Mouse (Mus musculus): ENCODE measurements around the gene Igfbp7.

Gene Igfbp7

DNA sequence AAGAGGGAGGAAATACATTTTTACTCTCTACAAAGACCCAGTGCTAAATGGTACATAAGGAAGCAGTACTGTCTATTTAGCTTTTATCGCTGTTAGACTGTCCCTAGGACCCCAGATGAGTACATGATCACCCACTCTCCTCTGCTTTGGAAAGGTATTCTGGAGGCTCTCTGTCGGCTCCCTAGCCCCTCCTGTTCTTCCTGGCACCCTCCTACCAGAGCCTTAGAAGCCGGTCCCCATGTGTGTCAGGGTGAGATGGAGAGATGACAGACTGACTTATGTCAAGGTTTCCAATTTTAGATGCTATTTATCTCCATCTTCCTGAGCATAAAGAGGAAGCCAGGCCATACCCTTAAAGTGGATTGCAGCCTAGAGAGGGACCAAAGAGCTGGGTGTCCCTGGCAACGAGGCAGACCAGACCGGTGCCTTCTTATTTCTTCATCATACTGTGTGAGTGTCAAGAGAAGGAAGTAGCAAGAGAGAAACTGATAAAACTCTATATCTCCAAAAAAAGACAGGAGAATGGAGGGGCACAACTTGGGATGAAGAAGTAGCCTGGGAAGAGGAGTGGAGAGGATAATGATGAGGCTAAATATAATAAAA lies 2.3 kb downstream of the Igfbp7 start:
- no peak for DNase-seq (ENCODE audit: low read depth, low spot score)

- no peak for DNase-seq (ENCODE audit: low read depth, low spot score)
These were observed 2.9 kb downstream of the Igfbp7 start for GRCm38 (mm10) chr5:77404941-77405340.

DNA sequence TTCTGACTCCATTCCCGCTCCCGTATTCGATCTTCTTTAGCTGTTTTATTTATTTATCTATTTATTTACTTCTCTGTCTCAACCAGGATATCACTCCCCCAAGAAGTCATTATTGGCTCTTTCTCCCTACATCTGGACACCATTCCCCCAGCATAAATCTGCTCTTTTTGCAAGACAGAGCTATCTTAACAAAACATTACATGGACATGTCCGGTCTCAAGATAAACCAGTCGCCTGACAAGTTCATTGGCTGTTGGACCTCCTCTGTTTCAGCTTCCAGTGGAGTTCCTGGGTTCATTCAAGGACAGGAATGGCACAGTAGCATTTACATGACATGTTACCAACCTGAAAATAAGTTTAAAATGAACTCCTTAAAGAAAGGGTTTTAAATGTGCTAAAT lies 4.9 kb downstream of the Igfbp7 start:
- no peak for DNase-seq (ENCODE audit: low read depth, low spot score)

DNA sequence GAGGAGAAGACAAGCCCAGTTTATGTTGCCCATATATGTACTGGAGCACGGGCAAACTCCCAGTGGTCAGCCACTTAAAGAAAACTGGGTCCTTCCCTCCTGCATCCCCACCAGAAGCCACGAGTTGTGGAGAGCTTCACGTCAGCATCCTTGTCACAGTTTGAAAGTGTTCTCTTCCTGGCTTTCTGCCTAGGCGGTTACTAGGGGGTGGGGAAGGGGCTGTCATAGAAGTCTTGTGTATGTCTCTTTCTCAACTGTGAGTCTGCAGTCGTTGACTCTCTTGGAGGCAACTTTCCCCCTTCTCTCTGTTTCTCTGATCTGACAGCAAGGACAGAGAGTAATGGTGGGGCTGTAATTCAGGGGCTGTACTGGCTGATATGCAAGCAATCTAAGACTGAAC lies 5.7 kb downstream of the Igfbp7 start:
- no peak for DNase-seq (ENCODE audit: low read depth, low spot score)

GRCm38 (mm10) chr5:77400823-77401222 lies 7.0 kb downstream of the Igfbp7 start:
- DNase-seq (ENCODE audit: low read depth, low spot score), result no peak

DNA sequence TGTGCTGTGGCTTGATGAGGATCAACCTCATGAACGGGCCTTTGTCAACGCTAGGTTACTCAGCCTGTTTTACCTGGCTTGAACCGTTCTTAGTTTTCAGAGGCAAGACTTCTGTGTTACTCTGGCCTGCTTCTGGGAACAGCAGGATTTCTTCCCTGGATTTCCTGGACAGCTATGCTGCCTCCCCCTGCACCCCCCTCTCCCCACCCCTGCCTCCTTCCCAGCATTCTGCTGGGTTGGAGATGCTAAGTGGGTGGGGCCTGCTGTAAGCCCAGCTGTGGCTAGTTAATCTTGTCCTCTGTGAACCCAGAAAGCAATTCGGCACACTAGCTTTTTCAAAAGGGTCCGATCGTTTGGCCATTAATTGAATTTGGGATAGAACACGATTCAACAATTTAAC lies 7.7 kb downstream of the Igfbp7 start:
- no peak for DNase-seq (ENCODE audit: low read depth, low spot score)

GRCm38 (mm10) chr5:77399076-77399475 lies 8.8 kb downstream of the Igfbp7 start:
- no peak for DNase-seq (ENCODE audit: low read depth, low spot score)

- DNase-seq (ENCODE audit: low read depth, low spot score), result no peak
These were observed 9.4 kb downstream of the Igfbp7 start for GRCm38 (mm10) chr5:77398285-77399057.

GRCm38 (mm10) chr5:77393990-77394618 lies 13.7 kb downstream of the Igfbp7 start:
- no peak for DNase-seq (ENCODE audit: low read depth, low spot score)

DNA sequence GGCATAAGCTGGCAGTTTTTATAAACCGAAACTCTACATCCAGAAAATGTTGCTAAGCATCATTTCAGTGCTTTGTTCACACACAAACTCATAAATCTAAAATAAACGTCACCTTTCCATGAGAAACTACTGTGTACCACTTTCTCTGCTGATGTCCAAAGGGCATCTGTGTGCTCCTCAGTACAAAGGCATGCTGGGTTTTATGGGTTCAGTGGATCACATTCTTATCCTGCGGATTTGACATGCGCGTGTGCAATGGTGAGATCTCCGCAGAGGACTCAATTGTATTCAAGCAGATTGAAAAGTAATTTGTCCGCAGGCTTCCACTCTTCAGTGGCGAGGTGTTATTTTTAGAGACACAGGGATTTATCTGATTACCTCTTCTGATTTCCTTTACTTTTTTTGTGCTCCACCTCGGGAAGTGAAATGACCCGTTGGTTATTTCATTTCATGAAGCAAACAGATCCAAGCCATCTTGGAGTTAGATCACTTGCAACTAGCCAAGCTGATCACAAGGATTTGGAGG lies 14.7 kb downstream of the Igfbp7 start:
- no peak for DNase-seq (ENCODE audit: low read depth, low spot score)

DNA sequence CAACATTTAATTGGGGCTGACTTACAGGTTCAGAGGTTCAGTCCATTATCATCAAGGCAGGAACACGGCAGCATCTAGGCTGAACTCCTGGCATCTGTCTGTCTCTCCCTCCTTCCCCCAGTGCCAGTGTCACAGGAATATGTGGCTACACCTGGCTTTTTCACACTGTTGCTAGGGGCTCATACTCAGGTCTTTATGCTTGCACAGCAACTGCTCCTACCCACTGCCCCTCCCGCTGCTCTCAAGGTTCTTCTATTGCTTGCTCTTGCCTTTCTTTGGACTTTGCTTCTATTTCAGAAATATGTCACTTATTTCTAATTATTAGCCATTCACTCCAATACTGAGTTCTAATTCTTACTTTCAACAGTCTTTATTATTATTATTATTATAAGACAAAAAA lies 17.6 kb downstream of the Igfbp7 start:
- DNase-seq (ENCODE audit: low read depth, low spot score), result no peak

- DNase-seq (ENCODE audit: low read depth, low spot score), result no peak
These were observed 19.5 kb downstream of the Igfbp7 start for GRCm38 (mm10) chr5:77388359-77388758.

GRCm38 (mm10) chr5:77387414-77387704 lies 20.5 kb downstream of the Igfbp7 start:
- DNase-seq (ENCODE audit: low read depth, low spot score), result no peak

- no peak for DNase-seq (ENCODE audit: low read depth, low spot score)
These were observed 21.0 kb downstream of the Igfbp7 start for GRCm38 (mm10) chr5:77386596-77387413.

DNA sequence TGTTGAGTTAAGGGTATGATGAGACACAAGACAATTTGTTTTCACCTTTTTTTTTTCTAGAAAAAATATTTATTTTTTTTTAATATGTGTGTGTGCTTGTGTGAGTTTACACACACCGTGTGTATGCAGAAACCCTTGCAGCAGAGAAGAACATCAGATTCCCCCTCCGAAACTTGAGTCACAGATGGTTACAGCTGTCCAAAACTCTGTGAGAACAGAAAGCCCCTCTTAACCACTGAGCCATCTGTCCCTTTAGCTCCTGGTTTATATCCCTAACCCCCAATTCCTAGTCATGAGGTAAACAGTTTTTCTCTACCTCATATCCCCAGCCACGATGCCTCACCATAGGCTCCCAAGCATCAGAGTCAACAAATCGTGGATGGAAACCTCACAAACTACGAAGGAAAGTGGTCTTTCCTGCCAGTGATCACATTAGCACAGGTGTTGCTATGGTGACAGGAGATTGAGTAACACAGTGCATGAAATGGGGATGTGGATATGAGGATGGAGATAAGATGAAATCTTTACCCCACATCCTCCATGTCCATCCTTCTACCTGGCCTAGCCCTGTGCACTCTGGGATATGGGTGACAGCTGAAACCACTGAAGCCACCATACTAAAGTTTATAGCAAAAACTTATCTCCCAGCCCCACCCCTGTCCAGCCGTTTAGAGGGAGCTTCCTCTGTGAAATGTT lies 21.8 kb downstream of the Igfbp7 start:
- DNase-seq (ENCODE audit: low read depth, low spot score), result no peak

GRCm38 (mm10) chr5:77385221-77385620 lies 22.6 kb downstream of the Igfbp7 start:
- no peak for DNase-seq (ENCODE audit: low read depth, low spot score)

DNA sequence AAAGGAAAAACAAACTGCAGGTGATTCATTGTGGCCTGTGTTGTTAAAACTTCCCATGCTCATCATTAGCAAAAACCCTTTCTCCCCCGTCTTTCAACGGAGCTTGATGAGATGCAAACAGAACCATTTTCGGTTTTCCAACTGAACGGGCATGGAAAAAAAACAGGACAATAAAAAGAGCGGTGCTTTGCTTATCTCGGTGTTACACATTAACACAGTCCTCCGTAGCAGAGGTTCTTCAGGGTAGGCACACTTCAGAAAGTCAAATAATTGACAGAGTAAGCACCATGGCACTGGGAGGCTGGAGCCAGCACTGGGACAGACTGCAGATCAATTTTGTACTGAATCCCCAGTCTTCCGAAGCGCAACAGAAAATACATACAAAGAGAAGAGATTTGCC lies 23.1 kb downstream of the Igfbp7 start:
- no peak for DNase-seq (ENCODE audit: low read depth, low spot score)

DNA sequence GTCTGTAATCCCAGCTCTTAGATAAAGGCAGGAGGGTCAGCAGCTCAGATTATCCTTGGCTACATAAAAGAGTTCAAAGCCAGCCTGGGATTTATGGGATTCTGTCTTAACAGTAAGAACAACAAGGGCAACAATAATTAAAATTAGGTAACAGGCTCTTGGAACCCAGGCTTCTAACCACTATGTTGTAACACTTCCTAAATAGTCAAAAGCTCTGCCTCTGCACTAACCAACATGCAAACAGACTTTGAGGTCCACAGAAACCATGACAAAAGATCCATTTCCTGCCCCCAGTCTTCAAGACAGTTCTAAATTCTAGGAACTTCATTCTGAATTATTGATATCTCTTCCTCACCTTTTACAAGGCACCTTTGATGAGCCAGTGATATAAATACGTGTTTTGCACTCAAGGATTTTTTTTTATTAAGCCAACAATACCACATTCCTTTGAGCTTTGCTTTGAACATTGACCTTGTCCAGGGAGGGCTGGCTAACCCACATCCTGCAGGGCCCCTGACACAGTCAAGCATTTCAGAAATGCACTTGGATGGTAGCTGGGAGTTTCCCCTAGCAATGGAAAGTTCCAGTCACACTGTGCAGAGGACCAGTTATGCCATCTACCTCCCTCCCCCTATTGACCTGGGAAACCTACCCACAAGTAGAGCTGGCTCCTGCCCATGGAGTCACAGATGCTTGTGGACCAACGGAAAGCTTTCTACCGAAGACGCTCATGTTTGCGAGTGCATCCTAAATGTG lies 23.9 kb downstream of the Igfbp7 start:
- no peak for DNase-seq (ENCODE audit: low read depth, low spot score)

DNA sequence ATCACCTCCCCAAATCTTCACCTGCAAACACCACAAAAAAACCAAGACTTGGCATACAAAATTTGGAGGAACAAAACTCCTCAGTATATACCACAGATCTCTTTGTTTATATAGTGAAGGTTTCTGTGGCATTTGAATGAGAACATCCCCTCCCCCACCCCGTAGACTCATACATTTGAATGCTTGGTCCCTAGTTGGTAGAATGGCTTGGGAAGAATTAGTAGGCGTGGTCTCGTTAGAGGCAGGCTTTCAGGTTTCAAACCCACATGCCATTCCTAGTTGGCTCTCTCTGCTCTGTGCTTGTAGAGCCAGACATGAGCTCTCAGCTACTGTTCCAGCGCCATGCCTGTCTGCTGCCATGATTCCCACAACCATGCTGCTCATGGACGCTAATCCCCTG lies 26.2 kb downstream of the Igfbp7 start:
- no peak for DNase-seq (ENCODE audit: low read depth, low spot score)

DNA sequence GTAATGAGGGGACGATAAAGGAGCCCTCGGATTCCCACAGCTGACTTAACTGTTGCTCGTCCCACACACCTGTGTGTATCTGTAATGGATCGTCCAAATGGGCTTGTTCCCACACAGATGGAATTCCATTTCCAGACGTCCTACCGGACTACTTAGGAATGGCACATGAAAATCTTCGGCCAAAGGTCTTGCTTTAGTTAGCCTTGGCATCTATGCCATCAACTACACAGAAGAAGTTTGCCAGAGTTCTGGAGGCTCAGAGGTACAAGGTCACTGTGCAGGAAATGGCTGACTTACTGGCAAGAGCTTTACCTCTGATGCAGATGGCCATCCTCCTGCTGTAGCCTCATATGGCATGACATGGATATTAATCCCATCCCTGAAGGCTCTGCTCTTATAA lies 26.6 kb downstream of the Igfbp7 start:
- no peak for DNase-seq (ENCODE audit: low read depth, low spot score)
